Mouse (Mus musculus) intestine, postnatal 0 days (tissue): Measurements from ENCODE around the gene Dynlt1f. TPM values are rescaled to one million over a fixed set of nuclear protein-coding genes. Genes with fewer than 3 reads are reported as not detected.
"Not testable (repeated sequence)": the region's sequence is repeated elsewhere in the genome, so short reads cannot be mapped to it uniquely, and the experiment has no call there.

Source experiments
- ATAC-seq: fragments of 200-750 bp; cut with Nextera tagmentation; 2 replicates; pipeline ENCODE4 v1.8.0; 2017; ENCODE audit warnings: mild to moderate bottlenecking, moderate TSS enrichment, moderate library complexity
- H3K27ac ChIP-seq: fragments of 300-500 bp; sonication (generic); 2 replicates; pipeline ENCODE4 v1.5.1; 2014; ENCODE audit warnings: mild to moderate bottlenecking, low read depth, low read length, moderate library complexity
- H3K27me3 ChIP-seq: fragments of 300-500 bp; sonication (generic); replicated peaks from 2 replicates; pipeline ENCODE4 v1.6.1; 2014; ENCODE audit warnings: low read length, mixed read lengths; ENCODE audit not compliant: control insufficient read depth, insufficient read depth
- H3K36me3 ChIP-seq: fragments of 300-500 bp; sonication (generic); 2 replicates; pipeline ENCODE4 v1.6.1; 2014; ENCODE audit warnings: mild to moderate bottlenecking, moderate library complexity; ENCODE audit not compliant: control insufficient read depth, insufficient read depth
- H3K4me1 ChIP-seq: fragments of 300-500 bp; sonication (generic); replicated peaks from 2 replicates; pipeline ENCODE4 v1.6.1; 2014; ENCODE audit warnings: antibody characterized with exemption, low read length, mixed read lengths; ENCODE audit not compliant: control insufficient read depth, insufficient read depth
- H3K4me2 ChIP-seq: fragments of 300-500 bp; sonication (generic); replicated peaks from 2 replicates; pipeline ENCODE4 v1.6.1; 2014; ENCODE audit warnings: low read depth, mild to moderate bottlenecking, moderate library complexity
- H3K4me3 ChIP-seq: fragments of 300-500 bp; sonication (generic); 2 replicates; pipeline ENCODE4 v1.5.1; 2014; ENCODE audit warnings: low read depth, low read length
- H3K9ac ChIP-seq: fragments of 300-500 bp; sonication (generic); 2 replicates; pipeline ENCODE4 v1.6.1; 2014; ENCODE audit warnings: mild to moderate bottlenecking, low read depth, low read length
- H3K9me3 ChIP-seq: fragments of 300-500 bp; sonication (generic); 2 replicates; pipeline ENCODE4 v1.6.1; 2016; ENCODE audit warnings: mixed run types; ENCODE audit not compliant: control insufficient read depth
- WGBS: fragments of 180-500 bp; shearing (Covaris S2); extraction: QIAGEN DNeasy Blood & Tissue Kit; methylation state at CpG from one replicate; pipeline ENCODE4 v1.1.7; 2014; 5-methylcytosine and 5-hydroxymethylcytosine counted together
- polyA plus RNA-seq: library from polyadenylated mRNA; unstranded; fragments of >200 nt; fragmentation: Nextera tagmentation; extraction: Ambion mirVana; gene quantifications from 2 replicates; pipeline ENCODE4 v1.2.1, GENCODE M21; 2015

Gene Dynlt1f
- polyA plus RNA-seq, 1 experiment from 2014 or later: 234 TPM

DNA sequence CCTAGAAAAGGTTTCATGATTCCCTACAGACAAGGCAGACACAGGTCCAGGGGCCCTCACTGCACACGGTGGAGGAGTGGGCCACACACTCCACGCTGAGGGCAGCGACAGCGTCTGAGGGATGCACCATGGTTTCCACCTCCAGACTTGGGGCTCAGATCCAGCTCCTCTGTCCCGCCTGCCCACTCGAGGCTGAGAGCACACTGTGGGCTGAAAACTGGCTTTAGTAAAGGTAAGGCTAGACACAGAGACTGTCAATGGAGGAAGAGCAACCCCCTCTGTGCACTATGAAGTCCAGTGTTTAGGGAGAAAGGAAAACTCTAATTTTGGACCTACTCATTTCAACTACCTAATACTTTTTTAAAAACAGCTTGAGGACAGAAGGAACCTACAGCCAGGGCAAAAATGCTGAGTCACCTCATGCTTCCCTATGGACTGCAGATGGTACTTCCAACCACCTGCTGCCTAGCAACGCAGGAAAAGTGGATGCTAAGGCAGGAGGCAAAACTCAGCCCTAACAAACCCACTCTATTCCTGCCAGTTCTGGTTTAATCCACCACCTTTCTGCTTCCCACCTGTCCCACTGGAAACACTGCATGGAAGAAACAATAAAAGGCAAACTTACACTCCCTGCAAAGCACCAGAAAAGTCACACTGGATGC, 4.7 kb downstream of the Dynlt1f start:
- not testable (repeated sequence) for H3K4me3 ChIP-seq, H3K4me2 ChIP-seq, ATAC-seq, H3K4me1 ChIP-seq, H3K36me3 ChIP-seq, H3K9me3 ChIP-seq, H3K27me3 ChIP-seq, H3K27ac ChIP-seq, H3K9ac ChIP-seq
- 92% methylated on average over 5 of the region's 7 CpGs for WGBS

DNA sequence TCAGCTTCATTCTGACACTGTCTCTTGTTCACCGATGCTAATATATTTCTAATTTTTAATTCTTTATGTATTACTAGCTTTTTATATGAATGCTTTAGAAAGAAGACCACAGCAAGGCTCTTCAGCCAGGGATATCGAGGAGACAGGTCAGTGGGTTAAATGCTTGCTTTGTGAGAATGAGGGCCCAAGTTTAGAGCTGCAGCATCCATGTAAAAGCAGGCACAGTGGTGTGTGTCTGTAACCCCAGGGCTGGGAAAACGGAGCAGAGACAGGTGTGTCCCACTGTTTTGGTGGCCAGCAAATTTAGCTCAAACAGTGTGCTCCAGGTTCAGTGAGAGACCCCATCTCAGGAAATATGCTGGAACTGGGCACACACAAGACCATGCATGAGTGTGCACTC, 8.2 kb downstream of the Dynlt1f start:
- WGBS: 89% methylated on average over 3 of the region's 3 CpGs
- not testable (repeated sequence) for H3K9ac ChIP-seq, H3K27me3 ChIP-seq, H3K4me2 ChIP-seq, H3K27ac ChIP-seq, ATAC-seq, H3K4me1 ChIP-seq, H3K9me3 ChIP-seq, H3K4me3 ChIP-seq, H3K36me3 ChIP-seq

DNA sequence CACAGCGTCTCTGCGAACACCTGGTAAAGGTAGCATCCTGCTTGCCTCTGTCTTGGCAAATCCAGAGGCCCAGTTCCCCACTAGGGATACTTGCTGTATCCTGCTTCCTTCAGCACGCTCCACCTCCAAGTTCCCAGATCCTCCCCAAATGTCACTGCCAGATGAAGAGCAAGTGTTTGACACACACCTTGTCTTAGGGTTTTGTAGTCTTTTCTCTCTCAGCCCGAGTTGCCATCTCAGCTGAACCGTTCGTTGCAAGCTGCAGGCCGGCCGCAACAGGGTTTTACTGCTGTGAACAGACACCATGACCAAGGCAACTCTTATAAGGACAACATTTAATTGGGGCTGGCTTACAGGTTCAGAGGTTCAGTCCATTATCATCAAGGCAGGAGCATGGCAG, 8.9 kb downstream of the Dynlt1f start:
- H3K4me2 ChIP-seq, H3K4me1 ChIP-seq, H3K27me3 ChIP-seq, ATAC-seq, H3K9ac ChIP-seq, H3K36me3 ChIP-seq, H3K4me3 ChIP-seq, H3K9me3 ChIP-seq, H3K27ac ChIP-seq: not testable (repeated sequence)
- WGBS: over 99% methylated on average over 7 of the region's 8 CpGs

GRCm38 (mm10) chr17:6645668-6646067, 10.0 kb downstream of the Dynlt1f start:
- H3K36me3 ChIP-seq, H3K9ac ChIP-seq, H3K27me3 ChIP-seq, ATAC-seq, H3K4me1 ChIP-seq, H3K27ac ChIP-seq, H3K4me3 ChIP-seq, H3K9me3 ChIP-seq, H3K4me2 ChIP-seq: not testable (repeated sequence)
- 62% methylated on average over 2 of the region's 4 CpGs for WGBS

DNA sequence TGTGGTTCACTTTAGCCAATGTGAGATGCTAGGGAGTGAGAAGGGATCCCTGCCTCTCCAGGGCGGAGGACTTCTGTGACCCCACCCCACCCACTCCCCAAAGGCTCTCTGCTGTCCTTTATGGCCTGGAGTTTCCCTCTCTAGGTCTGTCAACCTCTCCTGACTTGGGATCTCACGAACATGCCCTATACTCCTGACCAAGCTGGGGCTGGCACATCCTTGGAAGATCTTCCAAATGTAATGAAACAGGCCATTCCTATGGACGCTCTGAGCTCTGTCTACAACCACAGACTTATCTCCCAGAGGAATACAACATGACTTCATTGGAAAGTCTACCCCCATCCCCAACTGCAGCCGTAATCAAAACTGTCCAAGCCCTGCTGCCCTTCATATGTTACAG, 11.0 kb downstream of the Dynlt1f start:
- H3K27me3 ChIP-seq, H3K4me2 ChIP-seq, H3K4me1 ChIP-seq, H3K9me3 ChIP-seq, H3K36me3 ChIP-seq, ATAC-seq, H3K27ac ChIP-seq, H3K4me3 ChIP-seq, H3K9ac ChIP-seq: not testable (repeated sequence)
- WGBS: 86% methylated on average over 4 of the region's 4 CpGs

DNA sequence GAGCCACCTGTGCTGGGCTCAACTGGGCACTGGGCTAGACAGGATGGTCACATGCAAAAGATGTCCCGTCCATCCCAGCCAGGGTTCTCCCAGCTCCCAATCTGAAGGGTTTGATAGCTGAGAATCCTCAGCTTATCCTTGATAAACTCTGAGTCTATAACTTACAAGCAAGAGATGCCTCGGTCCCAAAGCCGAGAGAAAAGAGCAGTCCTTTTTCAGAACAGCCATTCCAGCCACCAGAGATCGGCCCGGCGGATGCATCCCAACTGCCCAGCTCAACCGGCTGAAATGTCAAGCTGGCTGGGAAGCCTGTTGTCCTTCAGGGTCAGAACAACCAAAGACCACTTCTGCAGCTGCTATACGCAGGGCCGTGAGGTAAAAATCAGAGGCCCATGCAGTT, 11.5 kb downstream of the Dynlt1f start:
- not testable (repeated sequence) for H3K27ac ChIP-seq, H3K9ac ChIP-seq, H3K4me1 ChIP-seq, H3K36me3 ChIP-seq, H3K4me3 ChIP-seq, H3K27me3 ChIP-seq, H3K4me2 ChIP-seq, H3K9me3 ChIP-seq, ATAC-seq
- WGBS: 95% methylated on average over 8 of the region's 9 CpGs

DNA sequence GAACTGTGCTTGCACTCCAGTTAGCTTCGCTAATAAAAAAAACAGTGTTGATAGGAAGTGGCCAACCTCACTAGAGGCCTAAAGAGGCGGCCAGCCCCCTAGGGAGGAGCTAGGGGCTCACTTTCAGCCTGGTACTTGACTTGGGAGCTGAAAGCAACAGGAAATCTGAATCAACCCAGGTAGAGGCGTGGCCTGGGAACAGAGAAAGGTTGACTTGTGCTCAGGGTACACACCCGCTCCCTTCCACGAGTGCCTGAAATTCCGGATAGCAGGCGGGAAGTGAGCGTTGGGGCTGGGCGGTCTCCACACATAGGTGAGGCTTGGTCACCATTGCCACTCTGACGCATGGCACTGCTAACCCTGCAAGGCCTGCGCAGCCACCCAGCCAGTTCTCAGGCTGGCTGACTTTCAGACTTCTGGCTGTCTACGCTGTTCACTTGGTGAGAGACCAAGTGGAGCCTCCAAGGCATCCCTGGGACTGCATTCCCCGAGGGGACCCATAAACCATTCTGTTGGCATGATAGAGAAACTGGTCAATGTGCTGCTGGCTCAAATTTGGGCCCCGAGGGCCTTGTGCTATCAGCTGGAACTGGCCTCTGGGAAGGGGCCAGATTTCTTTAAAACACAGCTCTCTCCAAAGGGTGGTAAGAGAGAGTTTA, 14.8 kb downstream of the Dynlt1f start:
- not testable (repeated sequence) for H3K9me3 ChIP-seq, H3K36me3 ChIP-seq, H3K27me3 ChIP-seq, H3K4me1 ChIP-seq, H3K4me3 ChIP-seq, H3K9ac ChIP-seq, H3K27ac ChIP-seq, H3K4me2 ChIP-seq
- peak; percentile 73 for ATAC-seq
- WGBS: 59% methylated on average over 14 of the region's 14 CpGs
